Mouse (Mus musculus) adrenal gland (tissue): ENCODE results near the gene Tvp23a.

Experiments
- intact Hi-C: fragments of 180-260 bp; cut with DNase I; formaldehyde crosslinking; loops from one replicate; pipeline ENCODE4 v1.15.1; 2025
- long read RNA-seq, 2 experiments: library from polyadenylated mRNA; unstranded; transcript quantifications; one replicate each; pipeline ENCODE4 v2.0.0; 2020; ENCODE audit warnings: borderline replicate concordance in 1 of 2; ENCODE audit not compliant: insufficient replicate concordance in 1 of 2

Gene Tvp23a
- long read RNA-seq, experiment 1, partial matches to known transcripts = 0 of 2 reads
- long read RNA-seq, experiment 1, other reads (novel, unspliced or antisense) = 2 of 2 reads
- long read RNA-seq, experiment 2, partial matches to known transcripts = 0 of 2 reads
- long read RNA-seq, experiment 2, other reads (novel, unspliced or antisense) = 2 of 2 reads

DNA sequence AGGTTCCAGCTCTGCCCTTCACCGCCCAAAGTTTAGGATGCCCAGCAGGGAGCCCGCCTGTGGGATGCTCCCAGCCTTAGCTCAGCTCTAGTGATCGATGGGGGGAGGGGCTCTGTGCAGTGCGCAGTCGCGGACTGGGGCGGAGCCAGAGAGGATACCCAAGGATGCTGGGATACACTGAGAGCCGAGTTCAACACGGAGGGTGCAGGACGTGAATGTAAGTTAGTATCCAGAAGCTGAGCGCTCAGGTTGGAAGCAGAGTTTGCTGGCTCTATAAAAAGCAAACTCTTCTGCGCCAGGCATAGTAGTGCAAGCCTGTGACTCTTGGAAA lies at the start of gene Tvp23a:
Tvp23a (minus strand) TSS at position 99 of the 331 bp plus-strand sequence.
- intact Hi-C loops = no loop called here

- intact Hi-C loops = no loop called here
These were observed 48.7 kb upstream of the Tvp23a start for GRCm38 (mm10) chr16:10495824-10496298.

DNA sequence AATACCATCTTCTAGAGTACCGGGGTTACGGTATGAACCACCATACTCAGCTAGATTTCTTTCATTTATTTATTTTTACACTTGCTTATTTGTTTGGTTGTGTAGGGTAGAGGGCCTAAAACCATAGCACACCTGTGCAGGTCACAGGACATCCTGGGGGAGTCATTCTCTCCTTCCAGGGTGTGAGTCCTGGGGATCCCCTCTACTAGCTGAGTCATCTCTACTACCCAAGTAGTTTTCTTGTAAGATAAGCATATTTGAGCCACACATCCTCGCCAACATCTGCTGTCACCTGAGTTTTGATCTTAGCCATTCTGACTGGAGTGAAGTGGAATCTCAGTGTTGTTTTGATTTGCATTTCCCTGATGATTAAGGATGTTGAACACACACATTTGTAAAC lies 45.4 kb upstream of the Tvp23a start:
- intact Hi-C loops = no loop called here

DNA sequence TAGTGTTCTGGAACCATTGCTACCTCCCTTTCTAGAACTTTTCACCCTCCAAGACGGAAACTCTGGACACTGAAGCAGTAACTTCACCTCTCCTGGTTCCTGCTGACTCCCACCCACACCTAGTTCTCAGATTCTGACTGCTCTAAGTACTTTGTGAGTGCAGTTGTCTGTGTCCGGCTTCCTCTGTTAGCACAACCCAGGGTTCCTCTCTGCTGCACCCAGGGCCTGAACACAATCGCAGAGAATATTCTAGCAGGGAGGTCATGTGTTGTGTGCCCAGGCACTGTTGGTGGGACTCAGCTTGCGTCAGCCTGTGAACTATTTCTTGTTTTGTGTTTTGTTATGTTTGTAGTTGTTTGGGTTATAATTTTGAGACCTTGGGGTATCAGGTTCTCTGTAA lies 44.6 kb upstream of the Tvp23a start:
- intact Hi-C loops = no loop called here

DNA sequence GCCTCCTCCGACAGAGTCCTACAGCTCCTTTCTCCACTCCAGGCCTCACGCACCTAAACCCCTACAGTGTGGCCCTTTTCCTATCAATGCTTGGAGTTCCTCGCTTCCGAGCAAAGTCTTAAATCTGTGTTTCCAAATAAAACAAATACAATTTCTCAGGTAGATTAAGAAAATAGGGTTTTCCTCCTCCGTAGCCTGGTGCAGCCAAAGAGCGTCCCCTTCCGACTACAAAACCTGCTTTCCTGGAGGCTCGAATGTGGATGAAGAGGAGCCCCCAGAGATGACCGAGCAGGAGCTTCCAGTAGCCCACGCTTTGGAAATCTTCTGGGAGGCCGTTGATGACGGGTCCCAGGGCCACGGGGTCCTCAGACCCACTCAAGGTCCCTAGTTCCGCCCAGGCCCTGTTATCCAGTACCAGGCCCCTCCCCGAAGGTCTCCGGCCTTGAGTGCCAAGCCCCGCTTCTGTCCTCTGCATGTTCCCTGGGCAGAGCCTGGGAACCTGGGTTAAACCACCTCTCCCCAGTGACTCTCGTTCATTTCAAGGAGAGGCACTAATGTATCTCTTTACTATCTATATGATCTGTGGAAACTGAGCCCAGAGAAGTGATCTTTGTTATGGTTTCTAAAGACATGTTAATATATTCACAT lies 43.5 kb upstream of the Tvp23a start:
- intact Hi-C loops = no loop called here

DNA sequence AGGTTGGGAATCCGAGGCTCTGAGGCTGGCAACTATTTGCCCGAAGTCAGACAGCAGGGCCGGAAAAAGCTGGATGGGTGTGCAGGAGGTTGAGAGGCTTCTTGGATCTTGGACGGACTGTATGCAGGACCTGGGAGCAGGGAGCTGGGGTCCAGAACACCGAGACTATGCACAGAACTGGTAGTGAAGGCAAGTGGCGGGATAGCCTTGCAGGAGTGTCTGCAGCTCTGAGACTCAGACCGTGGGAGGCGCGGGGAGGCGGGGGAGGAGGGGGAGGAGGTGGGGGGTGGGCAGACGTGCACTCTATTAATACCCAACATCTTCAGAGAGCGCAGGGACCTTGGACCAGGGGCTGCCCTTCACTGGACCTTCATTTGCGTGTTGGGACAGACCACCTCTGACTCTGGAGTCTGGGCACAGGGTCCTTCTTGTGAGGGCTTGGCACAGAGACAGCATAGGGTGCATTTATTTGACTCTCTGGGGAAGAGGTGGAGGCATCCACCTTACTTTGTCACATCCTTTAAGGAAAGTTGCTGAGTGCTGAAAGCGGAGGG lies 42.8 kb upstream of the Tvp23a start:
- intact Hi-C loops = no loop called here

- intact Hi-C loops = no loop called here
These were observed 42.3 kb upstream of the Tvp23a start for GRCm38 (mm10) chr16:10489483-10489882.

- intact Hi-C loops = no loop called here
These were observed 41.8 kb upstream of the Tvp23a start for GRCm38 (mm10) chr16:10488769-10489481.

GRCm38 (mm10) chr16:10487895-10488493 lies 40.8 kb upstream of the Tvp23a start:
- intact Hi-C loops = no loop called here

- intact Hi-C loops = no loop called here
These were observed 39.8 kb upstream of the Tvp23a start for GRCm38 (mm10) chr16:10486993-10487392.

DNA sequence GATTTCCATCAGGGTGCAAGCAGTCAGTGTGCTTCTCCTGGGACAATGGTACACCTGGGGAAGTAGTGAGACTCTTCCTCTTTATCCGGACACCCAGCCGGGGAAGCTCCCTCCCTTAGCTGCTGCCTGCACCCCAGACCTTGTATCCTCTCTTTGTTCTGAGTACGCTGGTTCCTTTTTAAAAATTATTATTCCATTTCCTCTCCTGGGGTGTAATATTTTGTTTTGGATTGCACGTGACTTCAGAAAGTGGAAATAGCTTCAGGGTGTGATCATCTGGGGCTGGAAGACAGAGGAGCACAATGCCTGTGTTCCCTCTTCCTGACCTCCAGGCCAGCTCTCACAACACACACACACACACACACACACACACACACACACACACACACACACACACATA lies 35.2 kb upstream of the Tvp23a start:
- intact Hi-C loops = no loop called here

- intact Hi-C loops = no loop called here
These were observed 32.7 kb upstream of the Tvp23a start, which contains the start of gene Ciita for GRCm38 (mm10) chr16:10479857-10480256. Ciita (plus strand) TSS chr16:10480059.

- intact Hi-C loops = no loop called here
These were observed 28.8 kb upstream of the Tvp23a start for GRCm38 (mm10) chr16:10475919-10476318.

DNA sequence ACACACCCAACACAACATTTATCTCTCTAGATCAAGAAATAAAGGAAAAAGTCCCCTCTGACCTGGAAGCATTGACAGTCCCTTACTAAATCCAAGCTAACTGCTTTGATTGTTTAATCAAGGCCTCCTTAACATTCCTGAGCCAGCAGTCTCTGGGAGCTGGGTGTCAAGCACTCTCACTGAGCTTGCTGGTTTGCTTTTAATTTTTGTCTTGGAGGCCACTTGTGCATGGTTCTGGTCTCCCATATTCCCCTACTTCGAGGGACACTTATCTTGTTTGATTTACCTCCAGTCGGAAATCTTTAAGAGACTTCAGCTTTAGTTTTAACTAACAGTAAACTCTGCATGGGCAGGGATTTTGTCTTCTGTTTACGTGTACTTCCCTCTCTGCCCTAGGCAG lies 27.8 kb upstream of the Tvp23a start:
- intact Hi-C loops = no loop called here

GRCm38 (mm10) chr16:10471950-10472349 lies 24.8 kb upstream of the Tvp23a start:
- intact Hi-C loops = no loop called here

GRCm38 (mm10) chr16:10468201-10468600 lies 21.0 kb upstream of the Tvp23a start:
- intact Hi-C loops = no loop called here

DNA sequence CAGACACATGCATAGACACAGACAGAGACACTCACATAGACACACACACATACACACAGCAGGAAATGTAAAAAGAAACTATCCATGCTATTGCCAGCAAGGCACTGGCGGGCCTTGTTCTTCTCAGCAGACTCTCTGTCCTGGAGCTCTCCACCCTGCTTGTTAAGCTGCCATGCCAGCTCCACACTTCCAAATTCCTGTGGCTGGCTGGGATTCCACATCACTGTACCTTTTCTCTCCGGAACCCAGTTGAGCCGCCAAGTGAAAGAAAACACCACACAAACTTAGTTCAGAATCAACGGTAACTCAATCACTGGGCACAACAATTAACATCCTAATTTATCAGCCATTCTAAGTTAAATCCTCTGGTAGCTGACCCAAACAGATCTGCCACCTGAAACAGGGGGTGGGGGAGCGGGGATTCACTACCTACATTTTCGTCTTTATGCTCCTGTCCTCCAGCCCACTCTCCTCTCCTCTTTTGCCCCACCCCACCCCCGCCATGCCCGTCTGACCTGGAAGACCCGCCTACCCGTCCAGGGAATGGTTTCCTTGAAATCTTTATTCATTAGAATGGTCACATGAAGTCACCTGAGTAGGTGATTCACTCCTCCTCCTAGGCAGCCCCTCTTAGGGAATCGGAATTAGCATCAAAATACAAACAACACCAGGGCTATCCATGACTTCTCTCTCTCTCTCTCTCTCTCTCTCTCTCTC lies 20.4 kb upstream of the Tvp23a start:
- intact Hi-C loops = no loop called here

GRCm38 (mm10) chr16:10465011-10465681 lies 18.0 kb upstream of the Tvp23a start:
- intact Hi-C loops = no loop called here

GRCm38 (mm10) chr16:10461178-10461577 lies 14.0 kb upstream of the Tvp23a start:
- intact Hi-C loops = no loop called here

DNA sequence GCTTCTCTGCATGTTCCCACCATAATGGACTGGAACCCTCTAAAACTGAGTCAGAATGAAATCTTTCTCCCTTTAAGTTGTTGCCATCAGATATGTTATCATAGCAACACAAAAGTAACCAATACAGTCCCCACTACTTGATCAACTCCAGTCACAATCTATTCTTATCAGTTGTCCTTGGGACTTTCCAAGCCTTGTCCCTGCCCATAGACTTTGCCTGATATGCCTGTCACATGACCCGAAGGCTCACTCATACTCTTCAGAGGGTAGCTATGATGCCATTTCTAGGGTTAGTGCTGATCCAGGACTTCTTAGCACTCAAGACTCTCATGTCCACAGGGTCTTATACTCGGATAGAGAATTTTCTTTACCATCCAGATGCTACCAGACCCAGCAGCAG lies 13.0 kb upstream of the Tvp23a start:
- intact Hi-C loops = no loop called here

DNA sequence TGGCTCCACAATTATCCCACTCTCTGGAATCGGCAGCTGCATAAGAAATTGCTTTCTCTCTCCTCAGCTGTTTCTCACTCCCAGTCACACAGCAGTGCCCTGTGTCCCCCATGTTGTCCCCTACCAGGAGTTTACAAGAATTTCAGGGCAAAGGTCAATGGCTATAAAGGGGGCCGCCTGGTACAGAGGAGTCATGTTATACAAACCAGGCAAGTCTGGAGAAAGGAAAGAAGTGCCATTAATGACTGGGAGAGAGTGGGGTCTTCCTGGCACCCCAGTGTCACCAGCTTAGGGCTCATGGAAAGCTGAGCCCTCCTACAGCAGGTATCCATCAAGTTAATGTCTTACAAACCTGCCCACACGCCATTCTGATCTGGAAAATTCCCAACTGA lies 7.4 kb upstream of the Tvp23a start:
- intact Hi-C loops = no loop called here
